Mouse (Mus musculus) bone marrow, adult 2 months (tissue): ENCODE measurements at regions not wholly inside any gene's neighbourhood (a gene's known extent, or its start where the extent isn't known, plus 50 kb on each side); places are given as distances from the start of the nearest gene placed in this dataset.

ENCODE experiments used
- H3K27ac ChIP-seq: fragments of 200-500 bp; 2 replicates; pipeline ENCODE4 v1.5.1; 2012; ENCODE audit warnings: low read depth, mild to moderate bottlenecking, control low read depth, inconsistent platforms, low read length; ENCODE audit not compliant: control insufficient read depth, poor library complexity, insufficient read depth
- H3K4me1 ChIP-seq: fragments of 200-500 bp; 2 replicates; pipeline ENCODE4 v1.6.1; 2011; ENCODE audit warnings: low read length; ENCODE audit not compliant: control insufficient read depth, insufficient read depth
- H3K4me3 ChIP-seq: fragments of 200-500 bp; replicated peaks from 2 replicates; pipeline ENCODE3; 2011; ENCODE audit warnings: mild to moderate bottlenecking, low read depth, low read length, control low read depth; ENCODE audit not compliant: control insufficient read depth
- CTCF ChIP-seq: fragments of 200-500 bp; IDR thresholded peaks from 2 replicates; pipeline ENCODE4 v1.5.1; 2011; ENCODE audit warnings: low read length, control low read depth; ENCODE audit not compliant: control insufficient read depth, insufficient read depth
- POLR2A ChIP-seq: fragments of 200-500 bp; IDR thresholded peaks from 2 replicates; pipeline ENCODE4 v1.6.1; 2011; ENCODE audit warnings: low read depth, mild to moderate bottlenecking, control low read depth, low read length, borderline replicate concordance; ENCODE audit not compliant: control insufficient read depth
- WGBS: fragments of 180-500 bp; shearing (Covaris S2); methylation state at CpG from one replicate; pipeline ENCODE4 v1.1.7; 2018; 5-methylcytosine and 5-hydroxymethylcytosine counted together

GRCm38 (mm10) chr15:27207446-27207845 is 259.0 kb upstream of the Ank start:
- TF ChIP-seq CTCF: no peak
- no peak for TF ChIP-seq POLR2A
- Histone ChIP-seq H3K4me1 (no peaks in the 10 kb centered on the region), H3K4me3 (no peak overlapping the region), H3K27ac (no peak overlapping the region)
- 87% methylated on average over 11 of the region's 11 CpGs for WGBS

GRCm38 (mm10) chr15:27216387-27216786 is 250.1 kb upstream of the Ank start:
- Histone ChIP-seq H3K4me1 (no peaks in the 10 kb centered on the region), H3K4me3 (no peak overlapping the region), H3K27ac (no peak overlapping the region)
- TF ChIP-seq CTCF (no peak), POLR2A (no peak)
- 55% methylated on average over 7 of the region's 7 CpGs for WGBS

- Histone ChIP-seq H3K27ac (no peak overlapping the region), H3K4me3 (no peak overlapping the region), H3K4me1 (no peaks in the 10 kb centered on the region)
- 91% methylated on average over 3 of the region's 3 CpGs for WGBS
- TF ChIP-seq CTCF (no peak), POLR2A (no peak)
These were observed 247.2 kb upstream of the Ank start for GRCm38 (mm10) chr15:27219126-27219738.

GRCm38 (mm10) chr15:27223610-27224511 is 242.6 kb upstream of the Ank start:
- TF ChIP-seq CTCF (no peak), POLR2A (no peak)
- Histone ChIP-seq H3K4me1 (no peaks in the 10 kb centered on the region), H3K4me3 (no peak overlapping the region), H3K27ac (no peak overlapping the region)
- WGBS: 74% methylated on average over 14 of the region's 14 CpGs

- TF ChIP-seq POLR2A: no peak
- no peak for TF ChIP-seq CTCF
- WGBS: 80% methylated on average over 4 of the region's 4 CpGs
- Histone ChIP-seq H3K4me1 (no peaks in the 10 kb centered on the region), H3K27ac (no peak overlapping the region), H3K4me3 (no peak overlapping the region)
These were observed 242.0 kb upstream of the Ank start for GRCm38 (mm10) chr15:27224512-27224850.

- Histone ChIP-seq H3K4me3 (no peak overlapping the region), H3K4me1 (no peaks in the 10 kb centered on the region), H3K27ac (no peak overlapping the region)
- 32% methylated on average over 5 of the region's 5 CpGs for WGBS
- TF ChIP-seq POLR2A: no peak
- no peak for TF ChIP-seq CTCF
These were observed 233.7 kb upstream of the Ank start for GRCm38 (mm10) chr15:27232804-27233203.

- TF ChIP-seq POLR2A (no peak), CTCF (peak; percentile 42; the same call in 1 of the 2 replicates)
- no peak overlapping the region for H3K27ac ChIP-seq
- no peak overlapping the region for H3K4me3 ChIP-seq
- H3K4me1 ChIP-seq: no peaks in the 10 kb centered on the region
- 21% methylated on average over 4 of the region's 4 CpGs for WGBS
These were observed 231.7 kb upstream of the Ank start for GRCm38 (mm10) chr15:27234770-27235169.

- TF ChIP-seq POLR2A (no peak), CTCF (no peak)
- no peak overlapping the region for H3K4me3 ChIP-seq
- 50% methylated on average over 1 of the region's 1 CpGs for WGBS
- H3K27ac ChIP-seq: no peak overlapping the region
- H3K4me1 ChIP-seq: no peaks in the 10 kb centered on the region
These were observed 228.2 kb upstream of the Ank start for GRCm38 (mm10) chr15:27238301-27238700.
